Mouse (Mus musculus) thymus, adult 2 months (tissue): Measurements from ENCODE around the gene Dpep3. TPM values are rescaled to one million over a fixed set of nuclear protein-coding genes. Genes with fewer than 3 reads are reported as not detected.
"Not testable (repeated sequence)": the region's sequence is repeated elsewhere in the genome, so short reads cannot be mapped to it uniquely, and the experiment has no call there.

Experiments used
- DNase-seq: peaks from one replicate; pipeline ENCODE4 v3.0.0; 2021
- H3K27ac ChIP-seq: fragments of 200-500 bp; 2 replicates; pipeline ENCODE4 v1.5.1; 2012; ENCODE audit warnings: low read length, control low read depth; ENCODE audit not compliant: control insufficient read depth, insufficient read depth
- H3K27me3 ChIP-seq: fragments of 200-500 bp; 2 replicates; pipeline ENCODE4 v1.6.1; 2012; ENCODE audit warnings: mild to moderate bottlenecking, low read length, moderate library complexity, mixed read lengths; ENCODE audit not compliant: control insufficient read depth, insufficient read depth
- H3K36me3 ChIP-seq: fragments of 200-500 bp; 2 replicates; pipeline ENCODE4 v1.6.1; 2012; ENCODE audit warnings: mild to moderate bottlenecking, low read length, moderate library complexity; ENCODE audit not compliant: control insufficient read depth, insufficient read depth
- H3K4me1 ChIP-seq: fragments of 200-500 bp; replicated peaks from 2 replicates; pipeline ENCODE4 v1.6.1; 2012; ENCODE audit warnings: low read length; ENCODE audit not compliant: control insufficient read depth, insufficient read depth
- H3K4me3 ChIP-seq: fragments of 200-500 bp; 2 replicates; pipeline ENCODE4 v1.5.1; 2012; ENCODE audit warnings: mild to moderate bottlenecking, low read length, control low read depth, moderate library complexity; ENCODE audit not compliant: control insufficient read depth, insufficient read depth
- CTCF ChIP-seq: fragments of 200-500 bp; IDR thresholded peaks from 2 replicates; pipeline ENCODE4 v1.5.1; 2012; ENCODE audit warnings: mild to moderate bottlenecking, control low read depth, low read length, moderate library complexity, borderline replicate concordance; ENCODE audit not compliant: control insufficient read depth, poor library complexity, insufficient read depth; ENCODE audit errors: extremely low read depth
- POLR2A ChIP-seq: fragments of 200-500 bp; IDR thresholded peaks from 2 replicates; pipeline ENCODE4 v1.6.1; 2012; ENCODE audit warnings: mild to moderate bottlenecking, low read length, control low read depth, moderate library complexity; ENCODE audit not compliant: control insufficient read depth, poor library complexity, insufficient read depth; ENCODE audit errors: extremely low read depth
- WGBS: fragments of 180-500 bp; shearing (Covaris S2); methylation state at CpG from one replicate; pipeline ENCODE4 v1.1.7; 2018; 5-methylcytosine and 5-hydroxymethylcytosine counted together
- polyA plus RNA-seq: library from polyadenylated mRNA; depleted of rRNA; stranded (reverse); fragments of >200 nt; gene quantifications from 2 replicates; pipeline ENCODE4 v1.2.3, GENCODE M21; 2012; rRNA removed

The Dpep3 gene
- 0.09 TPM in 1 of 2 replicates, not detected in the other for polyA plus RNA-seq

DNA sequence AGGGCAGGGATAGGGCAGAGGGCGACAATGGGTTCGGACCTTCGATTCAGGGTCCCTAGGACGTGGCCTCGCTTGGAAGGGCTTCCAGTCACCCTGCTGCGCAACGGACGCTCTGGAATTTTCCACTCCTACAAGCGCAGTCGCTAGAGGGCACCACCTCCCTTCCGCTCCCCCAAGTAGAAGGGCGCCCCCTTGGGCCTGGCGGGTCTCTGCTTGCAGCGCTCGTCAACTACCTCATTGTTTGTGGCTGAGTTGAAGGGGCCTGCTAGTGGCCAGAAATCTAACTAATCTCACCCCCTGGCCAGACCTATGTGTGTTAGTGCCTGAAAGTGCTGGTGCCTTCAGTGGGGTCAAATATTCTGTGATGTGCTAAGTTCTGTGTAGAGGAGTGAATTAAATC lies at the start of gene Dpep3:
Gene Dpep3, minus strand, starts transcription at position 105 of the 400 bp plus-strand sequence.
- no peak for DNase-seq
- no peak for TF ChIP-seq CTCF
- TF ChIP-seq POLR2A = no peak
- Histone ChIP-seq H3K4me3 (no peak within 1 kb of the TSS), H3K27me3 (no peaks in the 10 kb centered on the region), H3K27ac (no peak within 1 kb of the TSS), H3K36me3 (no peaks in the 10 kb centered on the region), H3K4me1 (peaks cover 4% of the 10 kb centered on the region; the same call in 1 of the 2 replicates)
- 95% methylated on average over 15 of the region's 15 CpGs for WGBS

DNA sequence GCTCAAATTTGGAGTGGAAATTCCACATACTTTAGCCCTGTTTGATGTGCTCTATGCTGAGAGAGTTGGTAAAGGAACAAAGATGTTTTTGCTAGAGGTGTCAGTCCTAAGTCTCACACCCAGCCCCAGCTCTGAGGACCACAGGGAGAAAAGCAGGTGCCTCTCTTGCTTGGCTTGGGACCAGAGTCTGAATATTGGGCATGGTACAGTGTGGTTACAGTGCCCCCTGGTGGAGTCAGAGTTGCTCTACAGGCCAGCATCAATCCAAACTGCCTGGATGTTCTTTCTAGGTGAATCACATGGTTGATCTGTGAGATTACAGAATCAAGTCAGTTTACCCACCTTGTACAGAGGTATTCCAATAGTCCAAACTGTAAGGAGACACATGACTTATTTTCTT lies 43.3 kb upstream of the Dpep3 start:
- Histone ChIP-seq H3K36me3 (no peaks in the 10 kb centered on the region), H3K4me1 (peaks cover 9% of the 10 kb centered on the region), H3K27ac (no peak overlapping the region), H3K27me3 (no peaks in the 10 kb centered on the region), H3K4me3 (no peak overlapping the region)
- TF ChIP-seq CTCF (peak; percentile 36; the same call in 1 of the 2 replicates), POLR2A (no peak)
- DNase-seq = peak; percentile 86

DNA sequence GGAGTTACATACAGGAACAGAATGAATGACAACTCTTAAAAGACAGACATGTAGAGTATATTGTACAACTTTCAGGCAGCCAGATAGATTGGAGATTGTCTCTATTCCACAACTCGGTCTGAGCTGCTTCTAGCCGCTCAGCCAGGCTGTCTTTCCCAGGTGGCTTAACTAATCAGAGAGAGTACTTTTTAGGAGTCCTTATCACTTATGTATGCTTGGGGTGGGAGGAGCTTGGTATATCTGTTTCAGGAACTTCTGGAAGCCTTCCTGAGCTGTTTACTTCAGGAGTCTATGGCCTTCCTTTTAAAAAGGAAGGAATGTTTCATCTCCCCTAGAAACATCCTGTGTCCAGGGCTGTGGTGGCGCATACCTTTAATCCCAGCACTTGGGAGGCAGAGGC lies 38.8 kb upstream of the Dpep3 start:
- WGBS = 97% methylated on average over 3 of the region's 3 CpGs
- TF ChIP-seq CTCF (no peak), POLR2A (no peak)
- no peak overlapping the region for H3K4me3 ChIP-seq
- no peaks in the 10 kb centered on the region for H3K36me3 ChIP-seq
- H3K27ac ChIP-seq = no peak overlapping the region
- DNase-seq = no peak
- no peaks in the 10 kb centered on the region for H3K27me3 ChIP-seq
- peaks cover 12% of the 10 kb centered on the region for H3K4me1 ChIP-seq

DNA sequence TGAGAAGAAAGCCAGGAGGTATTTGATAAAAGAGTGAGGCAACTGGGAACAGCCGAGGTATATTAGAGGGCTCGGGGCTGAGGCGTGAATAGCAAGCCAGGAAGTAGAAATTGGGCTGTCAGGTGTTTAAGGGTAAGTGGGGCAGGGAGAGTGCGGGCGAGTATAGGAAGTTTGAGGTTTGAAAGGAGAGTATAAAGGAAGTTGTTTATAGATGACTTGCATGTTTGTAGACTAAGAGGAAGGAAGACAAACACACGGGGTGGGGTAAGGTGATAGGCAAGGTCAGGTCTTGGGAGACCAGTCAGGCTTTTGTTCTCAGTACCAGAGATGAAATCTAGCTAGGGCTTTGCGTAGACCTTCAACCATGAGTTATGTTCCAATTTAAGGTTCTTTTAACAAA lies 37.9 kb upstream of the Dpep3 start:
- Histone ChIP-seq H3K27ac (peak overlapping the region; percentile 94), H3K36me3 (no peaks in the 10 kb centered on the region), H3K4me3 (no peak overlapping the region), H3K4me1 (peaks cover 12% of the 10 kb centered on the region), H3K27me3 (no peaks in the 10 kb centered on the region)
- TF ChIP-seq CTCF (no peak), POLR2A (no peak)
- WGBS = 14% methylated on average over 7 of the region's 7 CpGs
- peak; percentile 58 for DNase-seq

DNA sequence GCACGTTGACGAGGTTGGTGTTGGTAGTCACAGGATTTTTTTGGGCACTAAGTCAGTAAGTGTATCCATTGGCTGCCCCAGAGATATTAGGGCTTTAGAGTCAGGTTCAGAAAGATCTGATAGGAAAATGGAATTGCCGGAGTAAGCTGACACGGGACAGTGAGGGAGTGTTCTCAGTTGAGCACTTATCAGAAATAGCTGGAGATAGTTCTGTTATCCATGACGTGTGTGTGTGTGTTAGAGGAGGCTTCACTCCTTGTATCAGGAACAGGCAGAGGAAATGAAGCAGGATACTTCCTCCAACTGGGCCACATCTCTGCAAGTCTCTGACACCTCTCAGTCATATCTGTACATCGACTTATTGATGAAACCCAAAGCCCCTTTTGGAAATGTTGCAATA lies 37.1 kb upstream of the Dpep3 start:
- WGBS = 89% methylated on average over 6 of the region's 6 CpGs
- H3K27me3 ChIP-seq = no peaks in the 10 kb centered on the region
- no peak for DNase-seq
- no peak for TF ChIP-seq CTCF
- TF ChIP-seq POLR2A = no peak
- H3K4me3 ChIP-seq = no peak overlapping the region
- no peak overlapping the region for H3K27ac ChIP-seq
- peaks cover 13% of the 10 kb centered on the region for H3K4me1 ChIP-seq
- no peaks in the 10 kb centered on the region for H3K36me3 ChIP-seq

DNA sequence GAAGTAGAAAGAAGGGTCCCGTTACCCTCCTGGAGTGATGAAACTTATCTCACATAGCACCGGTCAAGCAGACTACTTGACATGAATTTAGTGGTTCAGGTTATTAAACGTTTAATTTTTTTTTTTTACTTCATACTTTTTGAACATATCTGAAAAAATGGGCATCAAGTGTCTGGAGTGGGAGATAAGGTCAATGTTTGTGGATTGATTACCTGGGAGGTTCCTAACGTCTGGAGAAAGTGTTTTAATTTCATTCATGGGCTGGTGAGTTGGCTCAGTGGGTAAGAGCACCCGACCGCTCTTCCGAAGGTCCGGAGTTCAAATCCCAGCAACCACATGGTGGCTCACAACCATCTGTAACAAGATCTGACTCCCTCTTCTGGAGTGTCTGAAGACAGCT lies 33.0 kb upstream of the Dpep3 start:
- not testable (repeated sequence) for H3K4me3 ChIP-seq, DNase-seq, H3K27me3 ChIP-seq, H3K36me3 ChIP-seq, H3K27ac ChIP-seq
- WGBS = 86% methylated on average over 8 of the region's 8 CpGs
- peaks cover 14% of the 10 kb centered on the region for H3K4me1 ChIP-seq

DNA sequence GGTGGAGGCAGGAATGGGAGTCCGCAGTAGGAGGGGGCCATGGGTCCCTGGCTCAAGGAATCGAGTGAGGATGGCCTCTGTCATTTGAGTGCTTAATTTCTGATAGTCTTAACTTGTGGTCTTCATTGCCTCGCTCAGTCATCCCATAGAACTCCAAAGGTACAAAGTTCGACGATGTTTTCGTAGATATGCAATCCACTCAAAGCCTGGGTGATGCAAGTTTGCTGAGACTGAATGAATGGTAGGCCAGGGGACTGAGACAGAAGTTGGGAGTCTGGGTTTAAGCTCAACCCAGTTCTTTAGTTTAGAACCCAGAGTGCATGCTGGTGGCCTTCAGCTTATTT lies 32.4 kb upstream of the Dpep3 start, which contains the start of gene Ddx28:
Gene Ddx28, minus strand, starts transcription at position 240 of the 344 bp plus-strand sequence.
- no peak for DNase-seq
- no peak within 1 kb of the TSS; the same call in 1 of the 2 replicates for H3K27ac ChIP-seq
- H3K4me1 ChIP-seq = peaks cover 14% of the 10 kb centered on the region
- peak within 1 kb of the TSS; percentile 81 for H3K4me3 ChIP-seq
- no peaks in the 10 kb centered on the region for H3K36me3 ChIP-seq
- no peak for TF ChIP-seq POLR2A
- 0 out of 2 replicates have a peak, but pooled peaks have one; percentile 7 for TF ChIP-seq CTCF
- WGBS = 6% methylated on average over 6 of the region's 6 CpGs
- H3K27me3 ChIP-seq = no peaks in the 10 kb centered on the region
